Mouse (Mus musculus) midbrain, postnatal 0 days (tissue): ENCODE data around the gene Art4. TPM values are rescaled to one million over a fixed set of nuclear protein-coding genes. Genes with fewer than 3 reads are reported as not detected.

Experiments
- ATAC-seq: fragments of 200-750 bp; cut with Nextera tagmentation; 2 replicates; pipeline ENCODE4 v1.8.0; 2017; ENCODE audit warnings: moderate number of reproducible peaks, mild to moderate bottlenecking, moderate TSS enrichment, moderate library complexity; ENCODE audit not compliant: low FRiP score
- DNase-seq: peaks from one replicate; pipeline ENCODE4 v3.0.0-alpha.2; 2015; ENCODE audit warnings: low spot score
- H3K27ac ChIP-seq: fragments of 300-500 bp; sonication (generic); 2 replicates; pipeline ENCODE4 v1.5.1; 2014; ENCODE audit warnings: low read depth, mild to moderate bottlenecking, low read length, mixed read lengths
- H3K27me3 ChIP-seq: fragments of 300-500 bp; sonication (generic); 2 replicates; pipeline ENCODE4 v1.6.1; 2014; ENCODE audit warnings: low read length, control low read depth, mixed read lengths; ENCODE audit not compliant: insufficient read depth
- H3K36me3 ChIP-seq: fragments of 300-500 bp; sonication (generic); 2 replicates; pipeline ENCODE4 v1.6.1; 2014; ENCODE audit warnings: low read length, control low read depth, mixed read lengths; ENCODE audit not compliant: insufficient read depth
- H3K4me1 ChIP-seq: fragments of 300-500 bp; sonication (generic); 2 replicates; pipeline ENCODE4 v1.6.1; 2014; ENCODE audit warnings: mild to moderate bottlenecking, control low read depth, antibody characterized with exemption, low read length, mixed read lengths; ENCODE audit not compliant: insufficient read depth
- H3K4me2 ChIP-seq: fragments of 300-500 bp; sonication (generic); 2 replicates; pipeline ENCODE4 v1.6.1; 2014; ENCODE audit warnings: low read depth, mild to moderate bottlenecking, low read length, mixed read lengths; ENCODE audit not compliant: poor library complexity, severe bottlenecking
- H3K4me3 ChIP-seq: fragments of 300-500 bp; sonication (generic); 2 replicates; pipeline ENCODE4 v1.5.1; 2014; ENCODE audit warnings: low read depth, mild to moderate bottlenecking, low read length, moderate library complexity
- H3K9ac ChIP-seq: fragments of 300-500 bp; sonication (generic); replicated peaks from 2 replicates; pipeline ENCODE4 v1.6.1; 2014; ENCODE audit warnings: mild to moderate bottlenecking, low read length, moderate library complexity, mixed read lengths; ENCODE audit not compliant: poor library complexity, severe bottlenecking
- H3K9me3 ChIP-seq: fragments of 300-500 bp; sonication (generic); 2 replicates; pipeline ENCODE4 v1.6.1; 2016; ENCODE audit warnings: low read length, control low read depth
- CTCF ChIP-seq: IDR thresholded peaks from 2 replicates; pipeline ENCODE4 v1.5.1; 2016; ENCODE audit warnings: antibody characterized with exemption, mild to moderate bottlenecking
- WGBS: fragments of 180-500 bp; shearing (Covaris S2); extraction: QIAGEN DNeasy Blood & Tissue Kit; methylation state at CpG from one replicate; pipeline ENCODE4 v1.1.7; 2014; 5-methylcytosine and 5-hydroxymethylcytosine counted together
- polyA plus RNA-seq: library from polyadenylated mRNA; unstranded; fragments of >200 nt; fragmentation: Nextera tagmentation; extraction: Ambion mirVana; gene quantifications from 2 replicates; pipeline ENCODE4 v1.2.1, GENCODE M21; 2015
- total RNA-seq: library from RNA; depleted of rRNA; stranded (reverse); fragments of >200 nt; gene quantifications from 2 replicates; pipeline ENCODE4 v1.2.3, GENCODE M21; 2014

Gene Art4
- total and polyA plus RNA-seq, 2 experiments from 2014 or later: 0.11 to 0.20 TPM

GRCm38 (mm10) chr6:136852762-136853161 is 4.8 kb downstream of the Art4 start:
- H3K36me3 ChIP-seq: no peaks in the 10 kb centered on the region
- no peak for DNase-seq

GRCm38 (mm10) chr6:136852348-136852747 is 5.2 kb downstream of the Art4 start:
- Histone ChIP-seq H3K4me1 (no peaks in the 10 kb centered on the region; the same call in 1 of the 2 replicates), H3K27ac (peak overlapping the region; percentile 3; the same call in 1 of the 2 replicates), H3K4me2 (no peak overlapping the region), H3K9me3 (no peaks in the 10 kb centered on the region), H3K27me3 (no peaks in the 10 kb centered on the region), H3K9ac (no peak overlapping the region), H3K4me3 (no peak overlapping the region), H3K36me3 (no peaks in the 10 kb centered on the region)
- ATAC-seq (no peak), DNase-seq (no peak)
- no peak for TF ChIP-seq CTCF
- 86% methylated on average over 4 of the region's 4 CpGs for WGBS

More at GRCm38 (mm10) chr6:136852762-136853161, 4.8 kb downstream of the Art4 start:
- H3K27ac ChIP-seq: peak overlapping the region; percentile 3; the same call in 1 of the 2 replicates
- no peak overlapping the region for H3K4me3 ChIP-seq
- no peak for TF ChIP-seq CTCF
- ATAC-seq: no peak
- H3K4me1 ChIP-seq: no peaks in the 10 kb centered on the region; the same call in 1 of the 2 replicates
- 50% methylated on average over 3 of the region's 3 CpGs for WGBS
- H3K9ac ChIP-seq: no peak overlapping the region
- H3K4me2 ChIP-seq: no peak overlapping the region
- H3K27me3 ChIP-seq: no peaks in the 10 kb centered on the region
- no peaks in the 10 kb centered on the region for H3K9me3 ChIP-seq

GRCm38 (mm10) chr6:136850267-136850666 is 7.3 kb downstream of the Art4 start:
- Histone ChIP-seq H3K9me3 (no peaks in the 10 kb centered on the region), H3K9ac (no peak overlapping the region), H3K4me1 (no peaks in the 10 kb centered on the region; the same call in 1 of the 2 replicates), H3K36me3 (no peaks in the 10 kb centered on the region), H3K27ac (no peak overlapping the region), H3K4me2 (no peak overlapping the region), H3K27me3 (no peaks in the 10 kb centered on the region), H3K4me3 (no peak overlapping the region)
- TF ChIP-seq CTCF: no peak
- DNase-seq (no peak), ATAC-seq (no peak)
- WGBS: 77% methylated on average over 6 of the region's 6 CpGs

GRCm38 (mm10) chr6:136848971-136849370 is 8.6 kb downstream of the Art4 start:
- ATAC-seq (no peak), DNase-seq (no peak)
- H3K36me3 ChIP-seq: no peaks in the 10 kb centered on the region
- no peak for TF ChIP-seq CTCF
- H3K4me2 ChIP-seq: no peak overlapping the region
- 87% methylated on average over 5 of the region's 5 CpGs for WGBS
- no peak overlapping the region for H3K9ac ChIP-seq
- no peaks in the 10 kb centered on the region for H3K27me3 ChIP-seq
- no peaks in the 10 kb centered on the region for H3K9me3 ChIP-seq
- H3K27ac ChIP-seq: no peak overlapping the region
- H3K4me1 ChIP-seq: no peaks in the 10 kb centered on the region; the same call in 1 of the 2 replicates
- H3K4me3 ChIP-seq: no peak overlapping the region

- H3K36me3 ChIP-seq: no peaks in the 10 kb centered on the region
- H3K27ac ChIP-seq: no peak overlapping the region
- H3K9me3 ChIP-seq: no peaks in the 10 kb centered on the region
- H3K9ac ChIP-seq: no peak overlapping the region
- H3K4me1 ChIP-seq: no peaks in the 10 kb centered on the region; the same call in 1 of the 2 replicates
- H3K4me3 ChIP-seq: no peak overlapping the region
- DNase-seq (no peak), ATAC-seq (no peak)
- TF ChIP-seq CTCF: no peak
- H3K4me2 ChIP-seq: no peak overlapping the region
- no peaks in the 10 kb centered on the region for H3K27me3 ChIP-seq
- 78% methylated on average over 8 of the region's 8 CpGs for WGBS
These were observed 9.1 kb downstream of the Art4 start for GRCm38 (mm10) chr6:136848399-136848798.

GRCm38 (mm10) chr6:136847790-136848189 is 9.7 kb downstream of the Art4 start:
- peak; percentile 66 for TF ChIP-seq CTCF
- DNase-seq (no peak), ATAC-seq (no peak)
- Histone ChIP-seq H3K27me3 (no peaks in the 10 kb centered on the region), H3K36me3 (no peaks in the 10 kb centered on the region), H3K9me3 (no peaks in the 10 kb centered on the region), H3K9ac (no peak overlapping the region), H3K4me3 (no peak overlapping the region), H3K27ac (no peak overlapping the region), H3K4me2 (no peak overlapping the region), H3K4me1 (no peaks in the 10 kb centered on the region; the same call in 1 of the 2 replicates)
- 22% methylated on average over 2 of the region's 2 CpGs for WGBS
